Mouse (Mus musculus) C2C12 (cell line): ENCODE measurements around the gene Lpcat3.

ENCODE experiments used
- CEBPB ChIP-seq: IDR thresholded peaks from one replicate; pipeline ENCODE4 v1.6.1; 2011; ENCODE audit warnings: low read depth, mild to moderate bottlenecking, control low read depth, moderate library complexity
- CTCF ChIP-seq: IDR thresholded peaks from one replicate; pipeline ENCODE4 v1.5.1; 2011; ENCODE audit not compliant: control insufficient read depth, insufficient read depth, insufficient read length
- FOSL1 ChIP-seq: IDR thresholded peaks from one replicate; pipeline ENCODE4 v1.8.0; 2011; ENCODE audit warnings: mild to moderate bottlenecking, low read length; ENCODE audit not compliant: poor library complexity, insufficient read depth, severe bottlenecking
- MAX ChIP-seq: IDR thresholded peaks from one replicate; pipeline ENCODE4 v1.6.1; 2011; ENCODE audit warnings: mild to moderate bottlenecking, control low read depth
- MYOG ChIP-seq: IDR thresholded peaks from one replicate; pipeline ENCODE4 v1.6.1; 2011; ENCODE audit not compliant: control insufficient read depth, insufficient read length; ENCODE audit errors: extremely low read depth
- USF1 ChIP-seq: IDR thresholded peaks from one replicate; pipeline ENCODE4 v1.6.1; 2011; ENCODE audit warnings: low read depth, mild to moderate bottlenecking, control low read depth, moderate library complexity

DNA sequence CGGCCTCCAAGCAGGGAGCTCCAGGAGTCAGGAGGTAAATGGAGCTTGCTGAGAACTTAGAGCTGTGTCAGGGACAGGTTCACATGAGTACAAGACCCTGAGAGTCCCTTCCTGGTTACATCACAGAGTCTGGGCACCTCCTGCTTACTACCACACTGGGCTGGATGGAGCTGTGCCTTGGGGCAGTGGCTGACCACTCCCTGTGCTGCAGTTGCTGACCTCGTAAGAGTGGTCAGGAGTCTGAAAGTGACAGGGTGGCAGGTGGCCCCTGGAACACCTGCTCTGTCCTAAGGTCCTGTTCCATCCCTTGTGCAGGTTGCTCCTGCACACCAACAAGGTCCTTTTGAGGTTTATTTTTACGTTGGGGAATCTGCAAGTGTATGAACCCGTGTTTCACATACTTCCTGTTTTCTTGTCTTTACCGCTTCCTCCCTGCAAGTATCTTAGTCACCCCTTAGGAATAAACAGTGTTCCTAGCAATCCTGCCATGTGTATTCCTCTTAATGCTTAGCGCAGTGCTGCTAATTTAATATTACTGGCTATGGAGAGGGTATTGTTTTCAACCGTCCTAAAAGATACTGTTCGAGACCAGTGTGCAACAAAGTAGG, 25.4 kb downstream of the Lpcat3 start:
- TF ChIP-seq CTCF (no peak), CEBPB (no peak), MAX (no peak), MYOG (no peak), USF1 (no peak), FOSL1 (no peak)
